Mouse (Mus musculus): Measurements from ENCODE around the gene Mif. TPM values are rescaled to one million over a fixed set of nuclear protein-coding genes. Genes with fewer than 3 reads are reported as not detected.

Gene Mif
- 100 to 1,000 TPM; 475 to 526 TPM for total RNA-seq (2021)
- long read RNA-seq, experiment 1, transcript Mif-201 (3 exons, 544 nt), result major isoform, 180 of 191 reads
- long read RNA-seq, experiment 1, transcript Mif-202 (2 exons, 600 nt), result minor isoform, 9 of 191 reads
- long read RNA-seq, experiment 1, partial matches to known transcripts, result 2 of 191 reads
- long read RNA-seq, experiment 1, other reads (novel, unspliced or antisense), result 0 of 191 reads
- long read RNA-seq, experiment 2, transcript Mif-201 (3 exons, 544 nt), result major isoform, 139 of 148 reads
- long read RNA-seq, experiment 2, transcript Mif-202 (2 exons, 600 nt), result minor isoform, 5 of 148 reads
- long read RNA-seq, experiment 2, partial matches to known transcripts, result 0 of 148 reads
- long read RNA-seq, experiment 2, other reads (novel, unspliced or antisense), result 4 of 148 reads

GRCm38 (mm10) chr10:75859786-75860470, at the start of gene Mif:
Gene Mif (minus strand): TSS chr10:75860240.
- H3K27ac ChIP-seq, result peak within 1 kb of the TSS; percentile 94
- peak within 1 kb of the TSS; percentile 98 for H3K4me3 ChIP-seq
- DNase-seq (ENCODE audit: extremely low spot score in 1 of 2, low spot score in 2 of 2), result peak; percentile 83 to 84
- intact Hi-C loops (cut with DNase I), result loop anchor here (5.0 kb wide), 1 partner anchor 98 kb away; the partner anchor contains the start of gene Cabin1

GRCm38 (mm10) chr10:75906882-75907281, 46.8 kb upstream of the Mif start:
- no peak overlapping the region for H3K27ac ChIP-seq
- H3K4me3 ChIP-seq, result no peak overlapping the region
- TF ChIP-seq CTCF (IDR thresholded peaks at IDR 0.05), result no peak
- no peak for DNase-seq (ENCODE audit: extremely low spot score in 1 of 2, low spot score in 2 of 2)
- intact Hi-C loops (cut with DNase I), result no loop called here

- TF ChIP-seq CTCF (IDR thresholded peaks at IDR 0.05), result no peak
- intact Hi-C loops (cut with DNase I), result no loop called here
Observed at GRCm38 (mm10) chr10:75904391-75904790, 44.4 kb upstream of the Mif start.

GRCm38 (mm10) chr10:75898846-75899245, 38.8 kb upstream of the Mif start:
- intact Hi-C loops (cut with DNase I), result loop anchor here (5.0 kb wide), 1 partner anchor 38 kb away; the partner anchor contains the start of gene Mmp11
- no peak overlapping the region for H3K4me3 ChIP-seq
- TF ChIP-seq CTCF (IDR thresholded peaks at IDR 0.05), result no peak
- no peak for DNase-seq (ENCODE audit: extremely low spot score in 1 of 2, low spot score in 2 of 2)
- peak overlapping the region; percentile 45; the same call in 1 of the 2 replicates for H3K27ac ChIP-seq

More at GRCm38 (mm10) chr10:75904391-75904790, 44.4 kb upstream of the Mif start:
- no peak for DNase-seq (ENCODE audit: extremely low spot score in 1 of 2, low spot score in 2 of 2)
- Histone ChIP-seq H3K27ac (no peak overlapping the region), H3K4me3 (no peak overlapping the region)

- intact Hi-C loops (cut with DNase I), result loop anchor here (5.0 kb wide), 1 partner anchor 39 kb away; the partner anchor contains the start of gene Mmp11
- H3K27ac ChIP-seq, result peak overlapping the region; percentile 45; the same call in 1 of the 2 replicates
- no peak overlapping the region for H3K4me3 ChIP-seq
- TF ChIP-seq CTCF (IDR thresholded peaks at IDR 0.05), result no peak
- no peak for DNase-seq (ENCODE audit: extremely low spot score in 1 of 2, low spot score in 2 of 2)
Observed at GRCm38 (mm10) chr10:75898039-75898564, 38.1 kb upstream of the Mif start.

- Histone ChIP-seq H3K4me3 (no peak overlapping the region), H3K27ac (no peak overlapping the region)
- intact Hi-C loops (cut with DNase I), result loop anchor here (1.0 to 5.0 kb wide), 3 partner anchors 24 to 54 kb away; partner anchors contain the start of genes Mmp11 and Smarcb1
- TF ChIP-seq CTCF (IDR thresholded peaks at IDR 0.05), result peak; percentile 78
- peak; percentile 66 to 71 for DNase-seq (ENCODE audit: extremely low spot score in 1 of 2, low spot score in 2 of 2)
Observed at GRCm38 (mm10) chr10:75897373-75897772, 37.3 kb upstream of the Mif start.

GRCm38 (mm10) chr10:75896208-75896607, 36.2 kb upstream of the Mif start:
- TF ChIP-seq CTCF (IDR thresholded peaks at IDR 0.05), result no peak; the same call in none of the 2 replicates
- Histone ChIP-seq H3K4me3 (no peak overlapping the region), H3K27ac (peak overlapping the region; percentile 63)
- intact Hi-C loops (cut with DNase I), result loop anchor here (5.0 kb wide), 1 partner anchor 41 kb away; the partner anchor contains the start of gene Mmp11
- peak in 1 of 2 experiments; percentile 44 for DNase-seq (ENCODE audit: extremely low spot score in 1 of 2, low spot score in 2 of 2)

- no peak for TF ChIP-seq CTCF (IDR thresholded peaks at IDR 0.05)
- DNase-seq (ENCODE audit: extremely low spot score in 1 of 2, low spot score in 2 of 2), result no peak
- Histone ChIP-seq H3K4me3 (no peak overlapping the region), H3K27ac (peak overlapping the region; percentile 56)
- intact Hi-C loops (cut with DNase I), result loop anchor here (5.0 kb wide), 1 partner anchor 42 kb away; the partner anchor contains the start of gene Mmp11
Observed at GRCm38 (mm10) chr10:75895730-75896129, 35.7 kb upstream of the Mif start.

- intact Hi-C loops (cut with DNase I), result no loop called here
- TF ChIP-seq CTCF (IDR thresholded peaks at IDR 0.05), result no peak
- no peak for DNase-seq (ENCODE audit: extremely low spot score in 1 of 2, low spot score in 2 of 2)
- Histone ChIP-seq H3K27ac (no peak overlapping the region), H3K4me3 (no peak overlapping the region)
Observed at GRCm38 (mm10) chr10:75894601-75895000, 34.6 kb upstream of the Mif start.

GRCm38 (mm10) chr10:75893089-75893750, 33.2 kb upstream of the Mif start, which contains the start of gene Derl3:
Gene Derl3 (plus strand): TSS chr10:75893413.
- Histone ChIP-seq H3K4me3 (peak within 1 kb of the TSS; percentile 55), H3K27ac (peak within 1 kb of the TSS; percentile 28; the same call in 1 of the 2 replicates)
- intact Hi-C loops (cut with DNase I), result no loop called here
- DNase-seq (ENCODE audit: extremely low spot score in 1 of 2, low spot score in 2 of 2), result peak; percentile 94
- no peak for TF ChIP-seq CTCF (IDR thresholded peaks at IDR 0.05)

All from left cerebral cortex, adult 2 months (tissue).